Mouse (Mus musculus) 3134 (cell line): ENCODE measurements around the gene Xpo5.
A peak's percentile ranks its signal among the peaks of the same experiment; 100 is the strongest.

Source experiments
- DNase-seq: peaks from one replicate; pipeline ENCODE4 v3.0.0-alpha.2; 2011; ENCODE audit warnings: low spot score; ENCODE audit not compliant: insufficient read length; ENCODE audit errors: extremely low read depth

Gene Xpo5

DNA sequence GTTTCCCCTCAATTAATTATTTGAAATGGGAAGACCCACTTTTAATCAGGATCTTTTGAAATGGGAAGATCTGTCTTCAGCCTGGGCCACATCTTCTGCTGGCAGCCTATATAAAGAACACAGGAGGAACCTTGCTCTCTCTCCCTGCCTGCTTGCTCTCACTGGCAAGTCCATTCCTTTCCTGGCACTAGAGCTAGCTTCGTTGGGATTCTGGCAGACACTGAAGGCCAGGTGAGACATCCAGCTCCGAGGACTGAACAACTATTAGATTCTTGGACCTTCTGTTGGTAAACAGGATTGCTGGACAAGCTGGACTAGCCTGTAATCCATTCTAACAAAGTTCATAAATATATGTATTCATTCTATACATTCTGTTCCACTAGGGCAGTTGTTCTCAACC lies 13.8 kb upstream of the Xpo5 start:
- DNase-seq: no peak

DNA sequence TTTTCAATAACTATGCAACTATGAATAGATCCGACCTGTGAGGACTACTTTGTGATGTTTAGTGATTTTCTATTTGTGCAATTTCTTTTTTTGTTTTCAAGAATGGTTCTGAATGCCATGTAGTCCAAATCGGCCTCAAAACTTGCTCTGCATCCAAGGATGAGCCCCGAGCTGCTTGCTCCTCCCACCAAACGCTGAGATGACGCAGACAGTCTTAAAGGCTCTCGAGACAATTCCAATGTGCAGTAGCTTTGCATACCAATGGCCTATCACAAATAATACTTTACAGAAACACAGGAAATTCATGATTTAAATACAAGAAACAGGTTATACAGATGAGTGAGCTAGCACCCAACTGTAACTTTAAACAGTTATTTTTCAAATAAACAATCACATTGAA lies 1.4 kb upstream of the Xpo5 start:
- peak; percentile 14 for DNase-seq

DNA sequence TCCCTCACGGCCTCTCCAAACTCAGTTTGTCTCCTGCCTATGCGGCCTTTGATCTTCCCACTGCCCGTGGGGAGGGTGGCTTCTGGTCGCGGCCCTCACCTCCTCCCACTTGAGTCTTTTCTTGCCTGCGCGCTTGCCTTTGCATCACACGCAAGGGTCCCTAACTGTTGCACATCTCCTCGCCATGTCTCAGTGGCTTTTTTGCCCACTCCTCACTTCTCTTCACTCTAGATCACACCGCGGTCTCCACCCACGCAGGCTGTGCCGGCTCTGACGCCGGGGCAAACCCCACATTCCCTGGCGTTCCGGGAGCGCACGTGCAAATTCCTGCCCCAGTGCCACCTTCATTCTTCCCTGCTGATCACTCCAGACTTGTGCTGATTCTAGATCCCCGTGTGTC lies 496 bp downstream of the Xpo5 start:
- no peak for DNase-seq

DNA sequence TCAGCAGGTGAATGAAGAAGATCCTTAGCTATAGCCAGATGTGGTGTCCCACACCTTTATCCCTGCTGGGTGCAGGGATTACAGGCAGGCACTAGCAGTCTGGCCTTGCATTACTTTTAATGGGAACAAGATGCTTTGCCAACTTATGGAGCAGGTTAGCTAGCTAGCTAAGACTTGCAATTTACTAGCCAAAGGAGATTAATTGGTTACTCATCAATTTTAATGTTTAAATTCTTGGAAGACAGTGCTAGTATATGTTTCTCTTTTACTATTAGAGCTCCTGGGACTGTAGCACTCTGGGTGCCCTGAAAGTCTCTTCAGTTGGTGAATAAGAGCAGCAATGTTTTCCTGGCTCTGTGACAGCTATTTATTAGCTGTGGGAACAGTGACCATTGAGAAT lies 4.1 kb downstream of the Xpo5 start:
- no peak for DNase-seq

DNA sequence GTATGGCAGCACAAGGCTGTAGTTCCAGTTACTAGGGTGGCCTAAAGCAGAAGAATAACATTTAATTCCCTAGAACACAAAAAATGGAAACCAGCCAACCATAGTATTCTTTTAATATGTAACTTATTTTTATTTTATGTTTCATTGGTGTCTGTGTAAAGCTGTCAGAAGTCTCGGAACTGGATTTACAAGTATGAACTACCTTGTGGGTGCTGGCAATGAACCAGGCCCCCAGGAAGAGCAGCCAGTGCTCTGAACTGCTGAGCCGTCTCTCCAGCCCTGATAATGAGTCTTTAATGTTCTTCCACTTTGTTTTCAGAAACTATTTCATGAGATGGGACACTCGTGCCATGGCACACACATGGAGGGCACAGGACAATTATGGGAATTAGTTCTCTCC lies 8.0 kb downstream of the Xpo5 start:
- no peak for DNase-seq

DNA sequence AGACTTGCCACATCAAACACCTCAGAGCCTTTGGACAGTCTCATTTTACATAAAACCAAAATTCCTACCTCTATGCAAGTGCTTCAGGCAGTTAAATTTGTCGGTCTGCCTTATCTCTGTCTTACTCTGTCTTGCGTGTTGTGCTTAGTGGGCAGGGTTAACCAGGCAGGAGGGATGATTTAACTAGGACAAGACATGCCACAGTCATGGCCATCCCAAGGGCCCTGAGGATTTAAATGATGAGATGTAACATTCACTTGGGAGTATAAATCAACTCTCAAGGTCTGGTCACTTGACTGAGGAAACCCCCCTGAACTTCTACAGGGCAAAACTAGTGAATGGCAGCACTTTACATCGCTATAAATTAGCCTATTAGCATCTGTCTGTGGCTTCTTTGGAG lies 19.0 kb downstream of the Xpo5 start:
- no peak for DNase-seq

DNA sequence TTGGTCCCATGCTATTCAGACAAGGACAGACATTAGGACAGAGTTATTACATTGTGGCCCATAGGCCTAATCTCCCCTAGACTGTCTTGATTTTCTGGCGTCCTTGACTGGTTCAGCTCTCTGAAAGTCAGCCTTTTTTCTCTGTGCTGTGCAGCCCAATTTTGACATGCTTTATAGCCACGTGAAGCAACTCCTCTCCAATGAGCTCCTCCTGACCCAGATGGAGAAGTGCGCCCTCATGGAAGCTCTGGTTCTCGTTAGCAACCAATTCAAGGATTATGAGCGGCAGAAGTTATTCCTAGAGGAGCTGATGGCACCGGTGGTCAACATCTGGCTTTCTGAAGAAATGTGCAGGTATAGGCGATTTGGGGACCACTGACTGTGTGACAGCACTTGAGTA lies 25.0 kb downstream of the Xpo5 start:
- no peak for DNase-seq

DNA sequence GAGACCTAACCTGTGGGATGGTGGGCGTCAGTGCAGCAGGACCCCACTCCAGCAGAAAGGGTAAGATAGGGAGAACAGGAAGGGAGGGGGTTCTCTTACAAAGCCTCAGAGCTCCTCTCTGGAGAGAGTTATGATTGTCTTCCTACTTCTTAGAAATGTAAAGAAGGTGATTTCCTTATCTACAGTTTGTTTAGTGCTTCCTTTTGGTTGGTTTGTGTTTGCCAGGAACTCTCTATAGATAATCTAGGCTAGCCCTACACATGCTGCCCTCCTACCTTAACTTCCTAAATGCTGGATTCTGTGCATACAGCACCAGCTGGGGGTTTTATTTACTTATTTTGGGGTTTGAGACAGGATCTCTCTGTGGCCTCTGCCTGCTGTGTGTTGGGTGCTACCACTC lies 33.5 kb downstream of the Xpo5 start:
- DNase-seq: no peak

DNA sequence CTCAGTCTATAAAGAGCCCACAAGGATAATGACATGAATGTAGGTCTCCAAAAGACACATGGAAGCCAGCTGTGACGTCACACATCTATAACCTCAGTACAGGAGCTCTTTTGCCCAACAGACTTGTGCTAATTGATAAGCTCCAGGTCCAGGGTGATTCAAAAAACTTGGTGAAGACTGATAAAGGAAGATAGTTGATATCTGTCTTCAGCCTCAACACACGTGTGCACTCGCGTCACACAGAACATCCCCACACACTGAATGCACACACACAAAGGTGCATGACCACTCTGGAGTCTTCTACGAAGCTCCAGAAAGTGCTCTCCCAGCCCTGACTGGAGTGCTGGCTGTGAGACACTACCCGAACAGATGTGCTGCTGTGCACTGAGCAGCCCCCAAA lies 34.5 kb downstream of the Xpo5 start:
- no peak for DNase-seq

DNA sequence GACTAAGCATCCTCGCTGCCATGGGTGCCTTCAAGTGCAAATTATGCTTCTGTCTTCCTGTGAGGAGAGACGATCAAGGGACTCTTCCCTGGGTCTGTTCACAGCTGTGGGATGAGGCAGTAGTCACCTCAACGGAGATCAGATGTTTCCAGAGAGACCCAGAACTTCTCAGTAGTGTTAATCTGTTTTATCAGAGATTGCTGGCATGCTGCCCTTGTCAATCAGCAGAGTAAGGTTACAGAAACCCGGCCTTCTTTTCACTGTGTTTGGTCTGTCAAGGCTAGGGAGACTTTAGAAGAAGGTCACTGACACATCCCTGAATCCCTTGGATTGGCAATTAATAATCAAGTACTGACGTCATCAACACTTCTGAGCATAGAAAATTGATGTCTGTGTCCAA lies 34.9 kb downstream of the Xpo5 start:
- no peak for DNase-seq

DNA sequence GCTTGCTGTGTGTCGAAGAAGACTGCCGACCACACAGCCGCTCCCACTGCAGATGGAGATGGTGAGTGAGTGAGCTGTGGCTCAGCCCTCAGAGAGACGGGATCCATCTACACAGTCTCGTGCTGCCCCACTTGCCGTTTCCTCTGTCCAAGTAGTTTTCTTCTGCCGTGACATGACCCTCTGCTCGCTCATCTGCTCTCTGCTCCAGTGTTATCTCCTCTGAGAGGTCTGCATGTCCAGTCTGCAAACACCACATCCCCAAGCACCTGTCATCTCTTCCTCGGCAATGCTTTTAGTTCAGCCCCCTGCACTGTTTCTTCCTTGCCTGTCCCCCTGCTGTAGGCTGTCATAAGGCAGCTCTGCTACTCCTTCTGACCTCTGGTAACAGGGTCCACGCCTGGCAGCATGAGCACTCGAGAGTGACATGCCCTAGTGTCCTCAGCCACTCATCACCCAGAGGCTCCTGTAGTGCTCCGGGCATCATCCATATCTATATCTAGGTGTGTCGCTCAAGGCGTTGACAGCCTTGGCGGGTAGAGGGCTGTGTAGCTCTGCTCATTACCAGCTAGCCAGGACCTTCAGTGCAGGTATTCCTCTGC lies 37.0 kb downstream of the Xpo5 start:
- DNase-seq: no peak

DNA sequence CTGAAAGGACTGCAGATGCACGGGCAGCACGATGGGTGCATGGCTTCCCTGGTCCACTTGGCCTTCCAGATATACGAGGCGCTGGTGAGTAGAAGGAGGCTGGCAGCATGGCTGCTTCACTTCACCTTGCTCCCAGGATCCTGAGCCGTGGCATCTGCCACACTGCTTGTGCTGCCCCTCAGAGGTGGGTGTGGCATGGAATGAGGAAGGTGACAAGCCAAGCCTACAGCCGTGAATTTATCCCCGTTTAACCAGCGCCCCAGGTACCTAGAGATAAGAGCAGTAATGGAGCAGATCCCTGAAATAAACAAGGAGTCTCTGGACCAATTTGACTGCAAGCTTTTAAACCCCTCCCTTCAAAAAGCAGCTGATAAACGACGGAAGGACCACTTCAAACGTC lies 38.9 kb downstream of the Xpo5 start:
- DNase-seq: no peak

DNA sequence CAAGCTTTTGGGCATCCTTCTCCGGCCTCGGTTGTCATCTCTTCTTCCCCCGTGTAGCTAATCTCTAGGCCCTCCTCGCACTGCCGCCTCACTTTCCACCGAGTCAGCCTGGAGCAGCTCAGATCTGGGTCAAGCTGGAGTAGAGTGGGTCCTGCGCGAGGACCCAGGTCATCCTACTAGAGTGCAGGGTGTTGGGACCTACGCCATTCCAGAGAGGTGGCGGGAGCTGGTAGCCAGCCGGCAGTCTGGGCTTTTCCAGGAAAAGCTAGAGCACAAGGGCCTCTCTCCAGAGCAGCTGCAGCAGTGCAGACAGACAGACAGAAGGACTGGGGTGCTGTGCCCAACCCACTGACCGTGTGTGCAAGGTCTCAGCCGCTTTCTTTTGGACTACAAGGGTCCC lies 39.7 kb downstream of the Xpo5 start:
- no peak for DNase-seq

DNA sequence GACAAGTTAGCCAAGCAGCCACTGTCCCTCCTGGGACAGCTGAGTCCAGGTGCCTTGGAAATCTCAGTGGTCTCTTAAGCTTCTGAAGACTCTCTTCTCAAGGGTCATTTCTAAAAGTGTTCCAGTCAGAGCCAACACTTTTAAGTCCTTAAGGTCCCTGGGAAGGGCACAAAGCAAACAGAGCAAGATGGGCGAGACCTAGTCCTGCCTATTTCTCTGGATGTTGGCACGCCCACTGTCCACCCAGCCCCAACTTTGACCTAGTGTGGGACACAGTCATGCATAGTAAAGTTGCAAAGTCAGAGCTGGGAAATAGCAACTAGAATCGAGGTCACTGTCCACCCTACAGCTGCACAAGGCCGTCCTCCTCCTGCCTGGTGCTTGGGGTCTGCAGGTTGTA lies 40.4 kb downstream of the Xpo5 start:
- DNase-seq: no peak

DNA sequence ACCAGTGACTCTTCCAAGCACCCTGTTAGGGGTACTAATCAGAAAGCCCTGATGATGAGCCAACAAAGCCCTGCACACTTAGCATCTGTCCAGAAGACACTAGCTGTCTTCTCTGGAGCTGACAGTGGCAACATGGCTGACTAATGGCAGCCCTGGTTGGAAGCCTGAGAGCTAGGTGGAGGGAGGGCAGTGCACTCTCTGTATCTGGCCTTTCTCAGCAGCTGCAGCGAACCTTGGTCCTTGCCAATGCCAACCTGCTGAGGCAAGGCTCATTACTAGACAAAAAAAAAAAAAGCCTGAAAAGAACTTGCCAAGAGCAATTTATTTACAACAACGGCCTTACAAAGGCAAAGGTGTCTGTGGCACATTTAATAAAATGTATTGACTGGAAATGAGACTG lies 41.0 kb downstream of the Xpo5 start:
- DNase-seq: no peak

DNA sequence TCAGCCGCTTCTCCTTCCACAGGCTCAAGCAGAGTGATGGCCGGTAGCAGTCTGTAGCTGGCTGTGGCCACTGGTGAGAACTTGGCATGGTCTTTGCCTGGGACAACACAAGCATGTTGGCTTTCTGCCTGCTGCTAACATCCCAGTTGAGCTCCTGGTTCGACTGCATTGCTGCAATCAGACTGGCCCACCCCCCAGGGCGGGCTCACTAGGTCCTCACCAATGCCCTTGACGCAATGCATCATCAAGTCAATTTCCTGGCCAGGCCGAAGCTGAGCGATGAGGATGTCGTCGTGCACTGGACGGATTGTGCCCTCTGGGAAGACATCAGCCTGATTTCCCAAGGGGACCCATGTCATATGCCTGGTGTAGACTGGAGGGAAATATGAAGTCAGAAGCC lies 42.0 kb downstream of the Xpo5 start:
- DNase-seq: no peak

DNA sequence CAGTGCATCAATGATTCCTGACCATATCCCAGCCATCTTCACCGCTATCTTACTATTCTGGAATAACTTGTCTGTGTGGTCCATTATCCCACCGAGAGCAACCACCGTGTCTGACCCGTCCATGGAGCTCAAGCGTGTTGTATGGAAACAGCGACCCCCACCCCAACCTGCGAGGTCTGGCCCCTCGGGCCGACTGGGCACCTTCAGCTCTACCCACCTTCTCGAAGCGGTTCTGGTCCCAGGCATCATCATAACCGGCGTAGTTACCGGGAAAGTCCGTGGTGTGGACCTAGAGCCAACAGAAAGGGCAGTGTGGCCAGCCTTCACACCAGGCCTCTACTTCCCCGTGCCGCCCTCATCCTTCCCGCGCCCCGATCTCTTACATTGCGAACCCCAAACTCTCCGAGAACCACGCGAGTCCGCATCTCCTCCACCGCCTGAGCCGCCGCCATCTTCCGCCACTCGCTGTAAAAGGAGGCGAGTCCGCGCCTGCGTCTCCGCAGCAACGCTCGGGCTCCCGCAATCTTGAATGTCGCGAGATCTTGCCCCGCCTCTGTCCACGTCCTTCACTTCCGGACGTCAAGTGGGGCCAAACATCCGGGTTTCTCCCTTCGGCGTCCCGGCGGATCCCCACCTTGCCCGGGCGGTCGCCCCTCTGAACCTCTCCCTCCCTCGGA lies 45.1 kb downstream of the Xpo5 start, which contains the start of the genes Polr1c and Yipf3:
Gene Polr1c (minus strand): TSS at position 543 of the 677 bp plus-strand sequence.
Gene Yipf3 (plus strand): TSS at position 569 of the 677 bp plus-strand sequence.
- peak; percentile 91 for DNase-seq

DNA sequence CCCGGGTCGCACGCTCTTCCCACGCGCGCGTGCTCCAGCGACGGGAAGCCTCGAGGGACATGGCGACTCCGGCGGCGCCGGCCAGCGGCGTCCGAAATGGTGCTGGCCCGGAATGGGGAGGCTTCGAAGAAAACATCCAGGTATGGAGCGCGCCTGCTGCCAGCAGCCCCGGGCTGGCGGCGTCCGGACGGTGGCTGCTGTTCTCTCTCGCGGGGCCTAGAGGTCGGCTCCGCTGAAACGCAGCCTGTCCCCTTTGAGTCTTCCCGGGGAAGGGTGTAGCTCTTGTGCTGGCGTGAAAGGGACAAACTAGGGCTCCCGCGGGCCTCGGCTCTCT lies 45.6 kb downstream of the Xpo5 start:
- DNase-seq: no peak

DNA sequence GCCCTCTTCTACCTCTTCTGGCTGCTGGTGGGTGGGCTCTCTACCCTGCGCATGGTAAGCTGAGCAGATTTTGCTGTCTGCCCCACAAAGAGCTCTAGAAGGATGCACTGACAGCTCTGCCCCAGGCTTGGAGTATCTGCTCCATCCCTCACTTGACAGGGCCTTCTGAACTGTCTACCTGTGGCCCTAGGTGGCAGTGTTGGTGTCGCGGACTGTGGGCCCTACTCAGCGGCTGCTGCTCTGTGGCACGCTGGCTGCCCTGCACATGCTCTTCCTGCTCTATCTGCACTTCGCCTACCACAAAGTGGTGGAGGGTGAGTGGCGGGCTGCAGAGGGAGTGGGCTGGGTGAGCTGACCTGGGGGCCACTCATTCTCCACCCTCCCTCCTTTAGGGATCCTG lies 48.6 kb downstream of the Xpo5 start:
- DNase-seq: no peak

DNA sequence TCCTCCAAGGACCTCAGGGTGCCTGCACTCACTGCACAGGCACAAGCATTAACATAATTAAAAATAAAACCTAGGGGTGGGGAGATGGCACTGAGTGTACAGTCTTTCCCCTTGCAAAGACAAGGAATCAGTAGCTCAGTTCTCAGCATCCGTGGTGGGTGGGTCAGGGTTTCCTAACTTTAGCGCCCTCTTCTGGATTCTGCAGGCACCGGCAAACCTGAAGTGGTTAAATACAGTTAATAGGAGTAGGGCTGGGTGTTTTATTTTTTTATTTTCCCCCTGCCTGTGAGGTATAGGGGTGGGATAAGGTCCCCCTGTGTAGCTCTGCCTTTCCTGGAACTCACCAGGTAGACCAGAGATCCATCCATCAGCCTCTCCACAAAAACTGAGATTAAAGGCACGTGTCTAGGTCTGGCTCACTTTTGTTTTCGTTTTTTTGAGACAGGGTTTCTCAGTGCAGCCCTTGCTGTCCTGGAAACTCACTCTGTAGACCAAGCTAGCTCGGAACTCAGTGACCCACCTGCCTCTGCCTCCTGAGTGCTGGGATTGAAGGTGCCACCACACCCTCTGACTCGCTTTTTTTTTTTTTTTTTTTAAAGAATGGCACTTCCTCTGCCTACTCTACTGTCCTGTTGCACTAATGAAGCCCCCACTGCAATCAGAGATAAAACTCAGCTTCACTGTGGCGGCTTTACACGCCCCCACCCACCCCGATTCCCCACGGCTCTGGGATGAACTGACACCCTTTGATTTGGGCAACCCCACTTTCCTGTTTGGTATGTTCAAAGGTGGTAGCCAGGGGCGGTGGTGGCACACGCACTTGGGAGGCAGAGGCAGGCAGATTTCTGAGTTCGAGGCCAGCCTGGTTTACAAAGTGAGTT lies 50.2 kb downstream of the Xpo5 start:
- DNase-seq: no peak

DNA sequence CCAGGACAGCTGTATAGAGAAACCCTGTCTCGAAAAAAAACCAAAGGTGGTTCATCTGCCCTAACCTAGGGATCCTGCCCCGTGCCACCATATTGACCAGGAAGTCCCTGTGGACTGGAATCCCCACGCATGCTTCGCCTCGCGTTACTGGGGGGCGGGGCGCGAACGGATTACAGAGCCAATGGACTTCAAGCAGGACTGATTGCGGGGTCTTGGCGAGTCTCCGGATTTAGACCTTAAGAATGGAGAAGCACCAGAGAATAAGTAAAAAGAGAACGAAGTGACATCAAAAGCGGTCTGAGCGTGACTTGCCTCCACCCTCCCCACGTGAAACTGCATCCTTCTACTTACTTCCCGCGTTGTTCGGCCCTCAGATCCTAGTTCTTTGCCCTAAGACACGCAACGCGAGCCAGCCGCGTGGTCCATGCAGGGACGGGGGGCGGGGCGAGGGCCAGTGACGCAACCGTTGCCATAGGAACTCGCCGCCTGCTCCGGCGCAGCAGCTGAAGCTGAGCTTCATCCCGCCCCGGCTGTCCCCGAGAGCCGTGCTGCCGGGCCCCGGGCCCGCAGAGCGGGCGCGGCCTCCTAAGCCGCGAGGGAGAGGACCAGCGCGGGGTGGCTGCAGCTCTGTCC lies 51.0 kb downstream of the Xpo5 start, which contains the start of gene Lrrc73:
Gene Lrrc73 (plus strand): TSS at position 80 of the 633 bp plus-strand sequence.
- DNase-seq: peak; percentile 86
